Mouse (Mus musculus) forebrain, embryonic 15.5 days (tissue): ENCODE measurements around the gene Pdik1l. TPM values are rescaled to one million over a fixed set of nuclear protein-coding genes. Genes with fewer than 3 reads are reported as not detected.

Source experiments
- ATAC-seq: fragments of 200-750 bp; cut with Nextera tagmentation; replicated peaks from 2 replicates; pipeline ENCODE4 v1.8.0; 2017; ENCODE audit warnings: mild to moderate bottlenecking, moderate TSS enrichment, moderate library complexity
- H3K27ac ChIP-seq: fragments of 300-500 bp; sonication (generic); replicated peaks from 2 replicates; pipeline ENCODE4 v1.5.1; 2015; ENCODE audit warnings: mild to moderate bottlenecking, inconsistent platforms
- H3K27me3 ChIP-seq: fragments of 300-500 bp; sonication (generic); 2 replicates; pipeline ENCODE4 v1.6.1; 2015; ENCODE audit warnings: inconsistent platforms
- H3K36me3 ChIP-seq: fragments of 300-500 bp; sonication (generic); 2 replicates; pipeline ENCODE4 v1.6.1; 2015; ENCODE audit warnings: mild to moderate bottlenecking, inconsistent platforms
- H3K4me1 ChIP-seq: fragments of 300-500 bp; sonication (generic); 2 replicates; pipeline ENCODE4 v1.6.1; 2015; ENCODE audit warnings: inconsistent platforms
- H3K4me2 ChIP-seq: fragments of 300-500 bp; sonication (generic); replicated peaks from 2 replicates; pipeline ENCODE4 v1.6.1; 2015; ENCODE audit warnings: mild to moderate bottlenecking, inconsistent platforms
- H3K4me3 ChIP-seq: fragments of 300-500 bp; sonication (generic); 2 replicates; pipeline ENCODE4 v1.5.1; 2015; ENCODE audit warnings: mild to moderate bottlenecking, inconsistent platforms
- H3K9ac ChIP-seq: fragments of 300-500 bp; sonication (generic); replicated peaks from 2 replicates; pipeline ENCODE4 v1.6.1; 2015; ENCODE audit warnings: mild to moderate bottlenecking, inconsistent platforms
- H3K9me3 ChIP-seq: fragments of 300-500 bp; sonication (generic); 2 replicates; pipeline ENCODE4 v1.6.1; 2016; ENCODE audit warnings: inconsistent platforms
- WGBS: fragments of 180-500 bp; shearing (Covaris S2); methylation state at CpG from one replicate; pipeline ENCODE4 v1.1.7; 2015; ENCODE audit warnings: mixed read lengths; 5-methylcytosine and 5-hydroxymethylcytosine counted together
- polyA plus RNA-seq: library from polyadenylated mRNA; unstranded; fragments of >200 nt; fragmentation: Nextera tagmentation; extraction: Ambion mirVana; gene quantifications from 2 replicates; pipeline ENCODE4 v1.2.1, GENCODE M21; 2015

The Pdik1l gene
- polyA plus RNA-seq, result 41.0 and 42.1 TPM in 2 replicates

DNA sequence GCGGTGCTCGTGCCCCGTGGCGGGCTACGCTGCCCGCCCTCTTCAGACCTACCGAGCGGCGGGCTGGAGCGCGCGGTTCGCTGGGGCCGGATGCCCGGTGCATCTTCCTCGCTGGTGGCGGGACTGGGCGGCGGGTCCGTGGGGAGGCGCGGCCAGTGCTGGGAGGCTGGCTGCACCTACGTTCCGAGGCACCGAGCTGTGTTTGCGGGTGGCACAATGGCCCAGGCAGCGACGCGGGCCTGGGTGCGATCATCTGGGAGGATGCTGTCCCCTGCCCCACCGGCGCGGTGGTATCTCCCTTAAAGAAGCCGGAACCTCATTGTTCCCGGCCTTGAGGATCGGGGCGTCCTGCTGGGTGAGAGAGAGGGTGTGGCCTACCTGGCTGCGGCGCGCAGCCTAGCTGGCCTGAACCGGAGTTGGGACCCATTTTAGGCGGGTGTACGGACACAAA is at the start of gene Pdik1l:
TSS of gene Pdik1l (minus strand) at position 321 of the 451 bp plus-strand sequence.
- Histone ChIP-seq H3K9me3 (no peaks in the 10 kb centered on the region), H3K4me1 (peaks cover 21% of the 10 kb centered on the region), H3K36me3 (peaks cover 15% of the 10 kb centered on the region), H3K9ac (peak within 1 kb of the TSS; percentile 97), H3K27ac (peak within 1 kb of the TSS; percentile 100), H3K4me3 (peak within 1 kb of the TSS; percentile 84), H3K27me3 (no peaks in the 10 kb centered on the region), H3K4me2 (peak within 1 kb of the TSS; percentile 75)
- WGBS, result under 1% methylated on average over 42 of the region's 43 CpGs
- peak; percentile 77 for ATAC-seq

DNA sequence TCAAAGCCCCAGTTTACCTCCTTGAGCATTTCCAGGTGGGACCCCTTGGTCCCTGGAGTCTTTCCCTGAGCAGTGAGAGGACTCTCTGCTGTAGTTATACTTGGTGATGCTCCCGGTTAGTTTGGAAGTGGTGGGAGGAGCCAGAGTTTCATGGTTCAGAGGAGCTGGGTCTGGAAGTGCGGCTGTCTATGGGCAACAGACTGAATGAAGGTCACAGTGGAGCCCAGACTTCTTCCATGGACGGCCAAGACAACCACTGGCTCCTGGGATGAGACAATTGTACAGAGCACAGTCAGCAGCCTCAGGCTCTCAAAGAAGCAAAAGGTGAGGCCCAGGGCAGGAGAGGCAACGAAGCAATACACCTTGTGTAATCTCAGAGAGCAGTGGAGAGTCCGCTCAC is 42.6 kb upstream of the Pdik1l start:
- 59% methylated on average over 5 of the region's 5 CpGs for WGBS
- no peaks in the 10 kb centered on the region for H3K27me3 ChIP-seq
- no peak for ATAC-seq
- no peak overlapping the region for H3K9ac ChIP-seq
- H3K36me3 ChIP-seq, result no peaks in the 10 kb centered on the region
- no peaks in the 10 kb centered on the region for H3K4me1 ChIP-seq
- no peak overlapping the region for H3K4me2 ChIP-seq
- no peak overlapping the region for H3K4me3 ChIP-seq
- no peak overlapping the region for H3K27ac ChIP-seq
- no peaks in the 10 kb centered on the region for H3K9me3 ChIP-seq

DNA sequence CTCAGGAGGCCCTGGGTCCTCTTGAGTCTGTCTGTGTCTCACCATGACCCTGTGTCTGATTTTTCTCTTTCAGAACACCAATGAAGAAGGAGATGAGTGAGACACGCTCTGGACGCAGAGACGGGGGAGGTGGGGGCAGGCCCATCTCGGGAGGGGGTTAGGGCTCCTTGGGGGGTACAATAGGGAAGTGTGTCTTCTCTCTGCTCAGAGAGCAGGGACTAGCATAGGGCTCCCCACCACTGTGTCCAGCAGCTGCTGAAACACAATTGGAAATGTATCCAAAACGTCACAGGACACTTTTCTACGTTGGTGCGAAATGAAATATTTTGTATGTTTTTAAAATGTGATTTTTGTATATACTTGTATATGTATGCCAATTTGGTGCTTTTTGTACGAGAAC is 41.1 kb upstream of the Pdik1l start:
- Histone ChIP-seq H3K36me3 (no peaks in the 10 kb centered on the region), H3K27me3 (no peaks in the 10 kb centered on the region), H3K9ac (no peak overlapping the region), H3K4me1 (no peaks in the 10 kb centered on the region), H3K27ac (no peak overlapping the region), H3K9me3 (no peaks in the 10 kb centered on the region), H3K4me3 (no peak overlapping the region), H3K4me2 (no peak overlapping the region)
- WGBS, result 82% methylated on average over 8 of the region's 8 CpGs
- ATAC-seq, result no peak

DNA sequence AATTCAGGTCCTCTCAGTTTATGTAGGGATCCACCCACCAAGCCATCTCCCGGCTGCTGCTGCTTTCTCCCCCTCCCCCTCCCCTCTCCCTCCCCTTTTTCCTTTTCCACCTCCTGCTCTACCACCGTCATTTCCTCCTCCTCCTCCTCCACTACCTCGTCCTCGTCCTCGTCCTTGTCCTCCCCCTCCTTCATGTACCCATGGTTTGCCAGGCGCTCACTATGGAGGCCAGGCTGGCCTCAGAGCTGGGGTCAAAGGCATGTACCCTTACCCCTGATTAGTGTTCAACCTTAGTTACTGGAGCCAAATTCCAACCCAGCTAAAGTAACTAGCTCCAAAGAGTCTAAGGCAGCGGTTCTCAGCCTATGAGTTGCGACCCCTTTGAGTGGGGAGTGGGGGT is 40.5 kb upstream of the Pdik1l start:
- Histone ChIP-seq H3K27me3 (no peaks in the 10 kb centered on the region), H3K9ac (no peak overlapping the region), H3K36me3 (no peaks in the 10 kb centered on the region), H3K9me3 (no peaks in the 10 kb centered on the region), H3K27ac (no peak overlapping the region), H3K4me2 (no peak overlapping the region), H3K4me1 (no peaks in the 10 kb centered on the region), H3K4me3 (no peak overlapping the region)
- 72% methylated on average over 8 of the region's 8 CpGs for WGBS
- ATAC-seq, result no peak

DNA sequence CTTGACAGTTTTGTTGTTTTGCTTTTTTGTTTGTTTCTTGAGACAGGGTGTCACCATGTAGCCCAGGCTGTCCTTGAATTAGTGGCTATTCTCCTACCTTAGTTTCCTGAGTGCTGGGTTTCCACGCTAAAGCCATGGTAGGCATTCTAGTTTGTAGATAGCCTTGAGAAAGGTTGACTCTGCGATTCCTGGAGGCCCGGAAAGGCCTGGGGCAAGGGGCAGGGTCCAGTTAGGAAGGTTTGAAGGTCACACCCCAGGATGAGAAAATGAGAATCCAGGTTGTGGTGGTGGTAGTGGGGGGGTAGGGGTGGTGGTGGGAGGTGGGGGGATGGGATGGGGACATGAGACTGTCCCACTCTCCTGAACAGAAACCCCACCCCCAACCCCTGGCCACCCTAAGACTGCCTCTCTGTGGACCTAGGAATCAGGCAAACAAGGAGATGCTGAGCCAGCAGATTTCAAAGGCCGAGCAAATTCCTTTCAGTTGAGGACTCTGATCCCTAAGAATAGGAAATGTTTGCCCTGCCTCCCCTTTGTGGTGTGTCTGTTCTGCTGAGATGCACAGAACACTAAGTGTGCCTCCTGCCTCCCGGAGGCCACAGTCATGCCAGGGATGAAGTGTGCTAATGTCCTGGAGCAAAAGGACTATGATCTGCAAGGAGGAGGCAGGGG is 39.3 kb upstream of the Pdik1l start:
- H3K4me2 ChIP-seq, result no peak overlapping the region
- H3K9me3 ChIP-seq, result no peaks in the 10 kb centered on the region
- 59% methylated on average over 5 of the region's 5 CpGs for WGBS
- no peak overlapping the region for H3K27ac ChIP-seq
- no peak overlapping the region for H3K4me3 ChIP-seq
- no peaks in the 10 kb centered on the region for H3K4me1 ChIP-seq
- no peaks in the 10 kb centered on the region for H3K27me3 ChIP-seq
- H3K36me3 ChIP-seq, result no peaks in the 10 kb centered on the region
- no peak overlapping the region for H3K9ac ChIP-seq
- no peak for ATAC-seq

- H3K4me2 ChIP-seq, result no peak overlapping the region
- no peaks in the 10 kb centered on the region for H3K36me3 ChIP-seq
- no peaks in the 10 kb centered on the region for H3K4me1 ChIP-seq
- H3K27me3 ChIP-seq, result no peaks in the 10 kb centered on the region
- 82% methylated on average over 5 of the region's 5 CpGs for WGBS
- no peak overlapping the region for H3K27ac ChIP-seq
- H3K4me3 ChIP-seq, result no peak overlapping the region
- H3K9ac ChIP-seq, result no peak overlapping the region
- no peaks in the 10 kb centered on the region for H3K9me3 ChIP-seq
- no peak for ATAC-seq
Measured at GRCm38 (mm10) chr4:134324655-134325054, 37.0 kb upstream of the Pdik1l start.

DNA sequence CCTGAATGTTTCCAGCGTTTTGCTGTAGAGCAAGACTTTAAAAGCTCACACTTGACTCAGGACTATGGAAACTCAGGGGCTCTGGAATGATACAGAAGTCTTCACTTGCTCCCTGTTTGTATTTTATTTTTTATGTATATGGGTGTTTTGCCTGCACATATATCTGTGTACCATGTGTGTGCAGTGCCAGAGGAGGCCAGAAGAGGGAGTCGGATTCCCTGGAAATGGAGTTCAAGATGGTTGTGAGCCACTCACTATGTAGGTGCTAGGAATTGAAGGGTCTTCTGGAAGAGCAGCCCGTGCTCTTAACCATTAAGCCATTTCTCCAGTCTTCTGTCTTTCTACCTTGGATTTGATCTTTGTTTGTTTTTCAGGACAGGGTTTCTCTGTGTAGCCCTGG is 33.8 kb upstream of the Pdik1l start:
- 63% methylated on average over 3 of the region's 3 CpGs for WGBS
- Histone ChIP-seq H3K27me3 (no peaks in the 10 kb centered on the region), H3K27ac (no peak overlapping the region), H3K4me3 (no peak overlapping the region), H3K36me3 (no peaks in the 10 kb centered on the region), H3K9me3 (no peaks in the 10 kb centered on the region), H3K4me1 (no peaks in the 10 kb centered on the region), H3K4me2 (no peak overlapping the region), H3K9ac (no peak overlapping the region)
- ATAC-seq, result no peak

DNA sequence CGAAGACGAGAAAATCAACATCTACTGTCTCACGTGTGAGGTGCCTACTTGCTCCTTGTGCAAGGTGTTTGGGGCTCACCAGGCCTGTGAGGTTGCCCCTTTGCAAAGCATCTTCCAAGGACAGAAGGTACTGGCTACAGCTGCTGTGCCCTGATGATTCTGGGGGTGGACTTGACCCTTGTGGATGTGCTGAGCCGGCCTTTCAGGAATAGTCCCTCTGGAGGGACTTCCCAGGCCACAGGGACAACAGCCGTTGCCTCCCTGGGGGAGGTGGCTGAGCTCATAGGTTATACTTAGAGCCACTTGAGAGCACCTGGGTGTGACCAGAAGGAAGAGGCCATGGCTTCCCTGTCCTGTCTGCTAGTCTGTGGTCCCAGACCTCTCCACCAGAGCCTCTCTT is 32.0 kb upstream of the Pdik1l start:
- no peaks in the 10 kb centered on the region for H3K9me3 ChIP-seq
- no peak overlapping the region for H3K4me2 ChIP-seq
- ATAC-seq, result no peak
- H3K4me1 ChIP-seq, result no peaks in the 10 kb centered on the region
- H3K36me3 ChIP-seq, result no peaks in the 10 kb centered on the region
- WGBS, result 81% methylated on average over 5 of the region's 5 CpGs
- no peak overlapping the region for H3K4me3 ChIP-seq
- H3K27me3 ChIP-seq, result no peaks in the 10 kb centered on the region
- H3K27ac ChIP-seq, result no peak overlapping the region
- H3K9ac ChIP-seq, result no peak overlapping the region

DNA sequence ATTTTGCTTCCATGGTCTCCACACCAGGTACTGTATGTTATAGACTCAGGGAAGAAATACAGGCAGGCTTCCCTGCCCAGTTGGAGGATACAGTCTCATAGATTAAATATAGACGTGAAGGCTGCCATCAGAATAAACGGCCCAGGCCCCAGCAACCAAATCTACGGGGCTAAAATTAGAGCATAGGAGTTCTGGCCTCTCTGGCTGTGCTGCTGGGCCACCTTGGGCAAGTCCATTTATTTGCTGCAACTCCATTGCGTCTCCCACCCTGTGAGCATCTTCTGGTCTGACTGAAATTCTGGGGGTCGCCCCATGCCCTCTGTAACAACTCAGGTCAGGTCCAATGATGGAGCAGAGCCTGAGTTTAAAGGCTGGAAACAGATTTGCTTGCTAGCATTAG is 31.4 kb upstream of the Pdik1l start:
- H3K9ac ChIP-seq, result no peak overlapping the region
- H3K4me3 ChIP-seq, result no peak overlapping the region
- WGBS, result 90% methylated on average over 5 of the region's 5 CpGs
- H3K27me3 ChIP-seq, result no peaks in the 10 kb centered on the region
- H3K9me3 ChIP-seq, result no peaks in the 10 kb centered on the region
- no peak for ATAC-seq
- H3K4me2 ChIP-seq, result no peak overlapping the region
- no peak overlapping the region for H3K27ac ChIP-seq
- no peaks in the 10 kb centered on the region for H3K36me3 ChIP-seq
- H3K4me1 ChIP-seq, result no peaks in the 10 kb centered on the region

GRCm38 (mm10) chr4:134316390-134316789 is 28.7 kb upstream of the Pdik1l start:
- H3K27ac ChIP-seq, result no peak overlapping the region
- WGBS, result 54% methylated on average over 16 of the region's 16 CpGs
- no peak overlapping the region for H3K4me2 ChIP-seq

DNA sequence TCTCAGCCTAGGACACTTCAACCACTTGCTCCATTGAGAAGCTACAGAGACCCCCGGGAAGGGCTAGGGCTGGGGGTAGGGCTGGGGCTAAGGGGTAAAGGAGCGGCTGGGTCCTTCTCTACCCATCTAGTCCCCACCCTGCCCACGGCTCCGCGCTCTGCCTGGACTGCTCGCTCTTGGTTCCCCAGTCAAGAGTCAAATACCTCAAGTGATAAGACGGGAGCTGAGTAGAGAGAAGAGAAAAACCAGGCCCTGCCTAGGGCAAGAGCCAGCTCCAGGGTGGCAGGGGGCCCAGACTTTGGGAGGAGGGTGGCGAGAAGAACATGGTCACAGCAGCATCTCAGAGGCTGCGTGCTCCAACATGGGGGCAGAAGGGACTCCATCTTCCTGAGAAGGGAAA is 27.8 kb upstream of the Pdik1l start:
- Histone ChIP-seq H3K27ac (no peak overlapping the region), H3K4me1 (no peaks in the 10 kb centered on the region), H3K9me3 (no peaks in the 10 kb centered on the region), H3K36me3 (no peaks in the 10 kb centered on the region), H3K27me3 (no peaks in the 10 kb centered on the region), H3K9ac (no peak overlapping the region), H3K4me2 (no peak overlapping the region), H3K4me3 (no peak overlapping the region)
- 83% methylated on average over 9 of the region's 9 CpGs for WGBS
- ATAC-seq, result no peak

More at GRCm38 (mm10) chr4:134316390-134316789, 28.7 kb upstream of the Pdik1l start:
- Histone ChIP-seq H3K27me3 (no peaks in the 10 kb centered on the region), H3K4me1 (no peaks in the 10 kb centered on the region), H3K9ac (no peak overlapping the region), H3K36me3 (no peaks in the 10 kb centered on the region), H3K4me3 (no peak overlapping the region), H3K9me3 (no peaks in the 10 kb centered on the region)
- no peak for ATAC-seq

DNA sequence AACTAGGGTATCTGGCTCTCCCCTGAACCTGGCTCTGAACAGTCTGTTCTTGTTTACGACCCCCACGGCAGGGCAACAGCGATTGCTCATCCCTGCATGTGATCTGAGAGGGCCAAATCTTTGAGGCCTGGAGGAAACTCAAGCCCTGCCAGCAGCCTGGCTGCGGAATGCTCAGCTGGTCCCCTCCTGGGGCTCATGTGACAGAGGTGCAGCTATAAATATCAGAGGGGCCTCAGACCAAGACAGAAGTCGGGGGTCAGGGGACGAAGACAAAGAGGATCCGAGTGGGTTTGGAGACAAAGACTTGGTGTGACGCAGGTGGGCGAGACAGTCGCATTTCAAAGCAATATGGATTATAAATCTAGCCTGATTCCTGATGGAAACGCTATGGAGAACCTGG is 27.2 kb upstream of the Pdik1l start, which contains the start of gene Trim63:
TSS of gene Trim63 (plus strand) at position 245 of the 400 bp plus-strand sequence.
- Histone ChIP-seq H3K4me1 (no peaks in the 10 kb centered on the region), H3K4me3 (no peak within 1 kb of the TSS), H3K27ac (no peak within 1 kb of the TSS), H3K36me3 (no peaks in the 10 kb centered on the region), H3K9me3 (no peaks in the 10 kb centered on the region), H3K4me2 (no peak within 1 kb of the TSS), H3K9ac (no peak within 1 kb of the TSS), H3K27me3 (no peaks in the 10 kb centered on the region)
- WGBS, result 47% methylated on average over 11 of the region's 11 CpGs
- ATAC-seq, result no peak

- no peaks in the 10 kb centered on the region for H3K4me1 ChIP-seq
- H3K9me3 ChIP-seq, result no peaks in the 10 kb centered on the region
- no peak overlapping the region for H3K9ac ChIP-seq
- H3K4me3 ChIP-seq, result no peak overlapping the region
- H3K27ac ChIP-seq, result no peak overlapping the region
- no peaks in the 10 kb centered on the region for H3K27me3 ChIP-seq
- H3K36me3 ChIP-seq, result no peaks in the 10 kb centered on the region
- no peak for ATAC-seq
- no peak overlapping the region for H3K4me2 ChIP-seq
- WGBS, result 74% methylated on average over 4 of the region's 4 CpGs
Measured at GRCm38 (mm10) chr4:134314081-134314655, 26.5 kb upstream of the Pdik1l start.
